Mouse (Mus musculus): Measurements from ENCODE around the gene Gm18596. TPM values are rescaled to one million over a fixed set of nuclear protein-coding genes. Genes with fewer than 3 reads are reported as not detected.
"Not testable (repeated sequence)": the region's sequence is repeated elsewhere in the genome, so short reads cannot be mapped to it uniquely, and the experiment has no call there.

Gene Gm18596
- polyA plus RNA-seq (2016; fragmentation: Nextera tagmentation; extraction: Ambion mirVana) = not detected in 2 replicates

GRCm38 (mm10) chr10:77741924-77742688 is at the start of gene Gm18596:
TSS of gene Gm18596 (minus strand) at chr10:77742638.
- not testable (repeated sequence) for H3K9me3 ChIP-seq (replicated peaks); H3K9ac ChIP-seq; H3K27ac ChIP-seq (ENCODE audit: poor library complexity, severe bottlenecking); H3K4me3 ChIP-seq; H3K4me2 ChIP-seq; H3K4me1 ChIP-seq (replicated peaks); ATAC-seq (ENCODE audit: insufficient number of reproducible peaks, low FRiP score); H3K36me3 ChIP-seq; H3K27me3 ChIP-seq (replicated peaks)
- 54% methylated on average over 5 of the region's 5 CpGs for WGBS

- Histone ChIP-seq H3K9ac (no peak overlapping the region), H3K4me1 (replicated peaks) (0 out of 2 replicates have a peak, but pooled peaks cover 2% of the 10 kb centered on the region)
- 70% methylated on average over 2 of the region's 2 CpGs for WGBS
Measured at GRCm38 (mm10) chr10:77788621-77789020, 46.2 kb upstream of the Gm18596 start.

GRCm38 (mm10) chr10:77787876-77788275 is 45.4 kb upstream of the Gm18596 start, which contains the start of gene Gm7137:
TSS of gene Gm7137 (minus strand) at chr10:77788200.
- H3K9me3 ChIP-seq (replicated peaks); H3K4me3 ChIP-seq; H3K9ac ChIP-seq; H3K36me3 ChIP-seq; H3K4me1 ChIP-seq (replicated peaks); H3K27me3 ChIP-seq (replicated peaks); H3K27ac ChIP-seq (ENCODE audit: poor library complexity, severe bottlenecking); H3K4me2 ChIP-seq; ATAC-seq (ENCODE audit: insufficient number of reproducible peaks, low FRiP score): not testable (repeated sequence)
- 75% methylated on average over 1 of the region's 1 CpGs for WGBS

More at GRCm38 (mm10) chr10:77788621-77789020, 46.2 kb upstream of the Gm18596 start:
- Histone ChIP-seq H3K4me2 (no peak overlapping the region), H3K9me3 (replicated peaks) (no peaks in the 10 kb centered on the region), H3K4me3 (no peak overlapping the region), H3K27me3 (replicated peaks) (no peaks in the 10 kb centered on the region), H3K36me3 (no peaks in the 10 kb centered on the region), H3K27ac (ENCODE audit: poor library complexity, severe bottlenecking) (no peak overlapping the region)
- no peak for ATAC-seq (ENCODE audit: insufficient number of reproducible peaks, low FRiP score)

- H3K4me2 ChIP-seq; H3K4me3 ChIP-seq; H3K27ac ChIP-seq (ENCODE audit: poor library complexity, severe bottlenecking); H3K9me3 ChIP-seq (replicated peaks); H3K9ac ChIP-seq; H3K36me3 ChIP-seq; H3K4me1 ChIP-seq (replicated peaks); H3K27me3 ChIP-seq (replicated peaks); ATAC-seq (ENCODE audit: insufficient number of reproducible peaks, low FRiP score): not testable (repeated sequence)
- WGBS = 56% methylated on average over 3 of the region's 3 CpGs
Measured at GRCm38 (mm10) chr10:77783396-77783795, 41.0 kb upstream of the Gm18596 start.

- not testable (repeated sequence) for H3K4me3 ChIP-seq; H3K9ac ChIP-seq; H3K27ac ChIP-seq (ENCODE audit: poor library complexity, severe bottlenecking); H3K9me3 ChIP-seq (replicated peaks); H3K36me3 ChIP-seq; ATAC-seq (ENCODE audit: insufficient number of reproducible peaks, low FRiP score); H3K27me3 ChIP-seq (replicated peaks); H3K4me2 ChIP-seq; H3K4me1 ChIP-seq (replicated peaks)
- WGBS = 10% methylated on average over 1 of the region's 1 CpGs
Measured at GRCm38 (mm10) chr10:77782442-77782841, 40.0 kb upstream of the Gm18596 start, which contains the start of gene Gm3250. TSS of gene Gm3250 (minus strand) at chr10:77782542.

- H3K27me3 ChIP-seq (replicated peaks); H3K36me3 ChIP-seq; H3K27ac ChIP-seq (ENCODE audit: poor library complexity, severe bottlenecking); H3K4me3 ChIP-seq; H3K4me2 ChIP-seq; H3K4me1 ChIP-seq (replicated peaks); ATAC-seq (ENCODE audit: insufficient number of reproducible peaks, low FRiP score); H3K9ac ChIP-seq; H3K9me3 ChIP-seq (replicated peaks): not testable (repeated sequence)
- 33% methylated on average over 1 of the region's 1 CpGs for WGBS
Measured at GRCm38 (mm10) chr10:77776844-77777243, 34.4 kb upstream of the Gm18596 start, which contains the start of gene Gm7138. TSS of gene Gm7138 (minus strand) at chr10:77776944.

GRCm38 (mm10) chr10:77772142-77772541 is 29.7 kb upstream of the Gm18596 start:
- not testable (repeated sequence) for H3K9me3 ChIP-seq (replicated peaks); ATAC-seq (ENCODE audit: insufficient number of reproducible peaks, low FRiP score); H3K4me2 ChIP-seq; H3K4me3 ChIP-seq; H3K36me3 ChIP-seq; H3K27me3 ChIP-seq (replicated peaks); H3K27ac ChIP-seq (ENCODE audit: poor library complexity, severe bottlenecking); H3K9ac ChIP-seq; H3K4me1 ChIP-seq (replicated peaks)
- 87% methylated on average over 3 of the region's 3 CpGs for WGBS

- not testable (repeated sequence) for H3K27ac ChIP-seq (ENCODE audit: poor library complexity, severe bottlenecking); H3K9ac ChIP-seq; ATAC-seq (ENCODE audit: insufficient number of reproducible peaks, low FRiP score); H3K4me2 ChIP-seq; H3K4me3 ChIP-seq; H3K27me3 ChIP-seq (replicated peaks); H3K36me3 ChIP-seq; H3K9me3 ChIP-seq (replicated peaks); H3K4me1 ChIP-seq (replicated peaks)
- WGBS = 40% methylated on average over 1 of the region's 1 CpGs
Measured at GRCm38 (mm10) chr10:77771225-77771624, 28.8 kb upstream of the Gm18596 start, which contains the start of gene Gm3238. TSS of gene Gm3238 (minus strand) at chr10:77771325.

- Histone ChIP-seq H3K27me3 (replicated peaks) (no peaks in the 10 kb centered on the region), H3K4me3 (no peak overlapping the region), H3K4me2 (no peak overlapping the region), H3K36me3 (no peaks in the 10 kb centered on the region), H3K4me1 (replicated peaks) (0 out of 2 replicates have a peak, but pooled peaks cover 6% of the 10 kb centered on the region), H3K9ac (no peak overlapping the region), H3K27ac (ENCODE audit: poor library complexity, severe bottlenecking) (no peak overlapping the region), H3K9me3 (replicated peaks) (0 out of 2 replicates have a peak, but pooled peaks cover 3% of the 10 kb centered on the region)
- peak; percentile 22; the same call in 1 of the 2 replicates for ATAC-seq (ENCODE audit: insufficient number of reproducible peaks, low FRiP score)
- 82% methylated on average over 1 of the region's 1 CpGs for WGBS
Measured at GRCm38 (mm10) chr10:77769727-77770126, 27.3 kb upstream of the Gm18596 start.

- not testable (repeated sequence) for H3K4me1 ChIP-seq (replicated peaks); H3K27me3 ChIP-seq (replicated peaks); H3K36me3 ChIP-seq; H3K9me3 ChIP-seq (replicated peaks); H3K4me2 ChIP-seq; ATAC-seq (ENCODE audit: insufficient number of reproducible peaks, low FRiP score); H3K27ac ChIP-seq (ENCODE audit: poor library complexity, severe bottlenecking); H3K4me3 ChIP-seq; H3K9ac ChIP-seq
- WGBS = no CpG with 5 or more reads among the region's 1 CpGs
Measured at GRCm38 (mm10) chr10:77759582-77759981, 17.1 kb upstream of the Gm18596 start, which contains the start of gene Gm3233. TSS of gene Gm3233 (minus strand) at chr10:77759682.

- H3K4me3 ChIP-seq = no peak overlapping the region
- peaks cover under 1% of the 10 kb centered on the region; the same call in 1 of the 2 replicates for H3K9me3 ChIP-seq (replicated peaks)
- H3K27me3 ChIP-seq (replicated peaks) = 0 out of 2 replicates have a peak, but pooled peaks cover 6% of the 10 kb centered on the region
- no peak overlapping the region for H3K27ac ChIP-seq (ENCODE audit: poor library complexity, severe bottlenecking)
- H3K9ac ChIP-seq = no peak overlapping the region
- H3K36me3 ChIP-seq = no peaks in the 10 kb centered on the region
- no peaks in the 10 kb centered on the region for H3K4me1 ChIP-seq (replicated peaks)
- ATAC-seq (ENCODE audit: insufficient number of reproducible peaks, low FRiP score) = no peak
- H3K4me2 ChIP-seq = no peak overlapping the region
Measured at GRCm38 (mm10) chr10:77753448-77753847, 11.0 kb upstream of the Gm18596 start.
